Mouse (Mus musculus) forebrain, embryonic 10.5 days (tissue): ENCODE results near the gene Paqr6. TPM values are rescaled to one million over a fixed set of nuclear protein-coding genes. Genes with fewer than 3 reads are reported as not detected.

ENCODE experiments used
- DNase-seq: peaks from one replicate; pipeline ENCODE4 v3.0.0-alpha.2; 2017; ENCODE audit warnings: low spot score; ENCODE audit errors: extremely low spot score
- H3K27ac ChIP-seq: fragments of 300-500 bp; sonication (generic); 2 replicates; pipeline ENCODE4 v1.5.1; 2016; ENCODE audit warnings: mild to moderate bottlenecking
- H3K27me3 ChIP-seq: fragments of 300-500 bp; sonication (generic); 2 replicates; pipeline ENCODE4 v1.6.1; 2016; ENCODE audit warnings: mild to moderate bottlenecking; ENCODE audit not compliant: poor library complexity, severe bottlenecking
- H3K36me3 ChIP-seq: fragments of 300-500 bp; sonication (generic); replicated peaks from 2 replicates; pipeline ENCODE4 v1.6.1; 2016; ENCODE audit warnings: mild to moderate bottlenecking, moderate library complexity
- H3K4me1 ChIP-seq: fragments of 300-500 bp; sonication (generic); 2 replicates; pipeline ENCODE4 v1.6.1; 2016
- H3K4me3 ChIP-seq: fragments of 300-500 bp; sonication (generic); 2 replicates; pipeline ENCODE4 v1.5.1; 2016; ENCODE audit warnings: mild to moderate bottlenecking, moderate library complexity
- H3K9me3 ChIP-seq: fragments of 300-500 bp; sonication (generic); 2 replicates; pipeline ENCODE4 v1.6.1; 2016; ENCODE audit warnings: mild to moderate bottlenecking, moderate library complexity
- WGBS: fragments of 180-500 bp; shearing (Covaris S2); methylation state at CpG from one replicate; pipeline ENCODE4 v1.1.7; 2016; 5-methylcytosine and 5-hydroxymethylcytosine counted together
- polyA plus RNA-seq: library from polyadenylated mRNA; unstranded; fragments of >200 nt; fragmentation: Nextera tagmentation; extraction: Ambion mirVana; gene quantifications from 2 replicates; pipeline ENCODE4 v1.2.1, GENCODE M21; 2016

Paqr6 gene
- polyA plus RNA-seq, 1 experiment from 2014 or later: 1.1 TPM

GRCm38 (mm10) chr3:88407090-88407489, 42.7 kb downstream of the Paqr6 start:
- Histone ChIP-seq H3K4me1 (peaks cover 37% of the 10 kb centered on the region), H3K27ac (no peak overlapping the region), H3K27me3 (no peaks in the 10 kb centered on the region), H3K36me3 (peaks cover 37% of the 10 kb centered on the region), H3K9me3 (no peaks in the 10 kb centered on the region; the same call in 1 of the 2 replicates), H3K4me3 (no peak overlapping the region)
- DNase-seq: peak; percentile 71
- 3% methylated on average over 2 of the region's 2 CpGs for WGBS

GRCm38 (mm10) chr3:88407529-88407928, 43.1 kb downstream of the Paqr6 start:
- H3K27me3 ChIP-seq: no peaks in the 10 kb centered on the region
- DNase-seq: no peak
- no peaks in the 10 kb centered on the region; the same call in 1 of the 2 replicates for H3K9me3 ChIP-seq
- H3K27ac ChIP-seq: no peak overlapping the region
- H3K4me1 ChIP-seq: peaks cover 37% of the 10 kb centered on the region
- peaks cover 37% of the 10 kb centered on the region for H3K36me3 ChIP-seq
- no peak overlapping the region for H3K4me3 ChIP-seq
- 61% methylated on average over 7 of the region's 7 CpGs for WGBS

- 69% methylated on average over 5 of the region's 5 CpGs for WGBS
- Histone ChIP-seq H3K4me1 (peaks cover 37% of the 10 kb centered on the region), H3K27me3 (no peaks in the 10 kb centered on the region), H3K36me3 (peaks cover 37% of the 10 kb centered on the region), H3K9me3 (no peaks in the 10 kb centered on the region; the same call in 1 of the 2 replicates), H3K27ac (peak overlapping the region; percentile 99), H3K4me3 (peak overlapping the region; percentile 83)
- no peak for DNase-seq
These were observed 44.6 kb downstream of the Paqr6 start for GRCm38 (mm10) chr3:88408953-88409352.

- peaks cover 41% of the 10 kb centered on the region for H3K36me3 ChIP-seq
- H3K27ac ChIP-seq: peak within 1 kb of the TSS; percentile 99
- no peaks in the 10 kb centered on the region for H3K9me3 ChIP-seq
- H3K4me1 ChIP-seq: peaks cover 37% of the 10 kb centered on the region
- H3K4me3 ChIP-seq: peak within 1 kb of the TSS; percentile 83
- WGBS: under 1% methylated on average over 54 of the region's 54 CpGs
- no peaks in the 10 kb centered on the region for H3K27me3 ChIP-seq
- DNase-seq: peak; percentile 94
These were observed 45.6 kb downstream of the Paqr6 start, which contains the start of gene Pmf1 for GRCm38 (mm10) chr3:88409741-88410644. Gene Pmf1, minus strand, starts transcription at chr3:88410331.

GRCm38 (mm10) chr3:88410645-88411031, 46.3 kb downstream of the Paqr6 start:
- peaks cover 47% of the 10 kb centered on the region for H3K36me3 ChIP-seq
- DNase-seq: no peak
- WGBS: 25% methylated on average over 7 of the region's 7 CpGs
- H3K4me3 ChIP-seq: peak overlapping the region; percentile 83
- H3K27me3 ChIP-seq: no peaks in the 10 kb centered on the region
- H3K9me3 ChIP-seq: no peaks in the 10 kb centered on the region
- H3K27ac ChIP-seq: peak overlapping the region; percentile 99
- H3K4me1 ChIP-seq: peaks cover 37% of the 10 kb centered on the region

GRCm38 (mm10) chr3:88411681-88412080, 47.3 kb downstream of the Paqr6 start:
- WGBS: 96% methylated on average over 4 of the region's 4 CpGs
- Histone ChIP-seq H3K4me3 (no peak overlapping the region), H3K9me3 (no peaks in the 10 kb centered on the region), H3K27ac (no peak overlapping the region), H3K4me1 (peaks cover 37% of the 10 kb centered on the region), H3K36me3 (peaks cover 58% of the 10 kb centered on the region), H3K27me3 (no peaks in the 10 kb centered on the region)
- DNase-seq: no peak

GRCm38 (mm10) chr3:88412636-88413035, 48.3 kb downstream of the Paqr6 start:
- H3K4me3 ChIP-seq: no peak overlapping the region
- H3K36me3 ChIP-seq: peaks cover 67% of the 10 kb centered on the region
- H3K27me3 ChIP-seq: no peaks in the 10 kb centered on the region
- H3K27ac ChIP-seq: no peak overlapping the region
- 92% methylated on average over 11 of the region's 11 CpGs for WGBS
- peaks cover 28% of the 10 kb centered on the region for H3K4me1 ChIP-seq
- DNase-seq: no peak
- H3K9me3 ChIP-seq: no peaks in the 10 kb centered on the region

GRCm38 (mm10) chr3:88415668-88416067, 51.3 kb downstream of the Paqr6 start:
- Histone ChIP-seq H3K27me3 (no peaks in the 10 kb centered on the region), H3K36me3 (peaks cover 97% of the 10 kb centered on the region), H3K27ac (no peak overlapping the region), H3K4me3 (no peak overlapping the region), H3K4me1 (peaks cover 5% of the 10 kb centered on the region), H3K9me3 (no peaks in the 10 kb centered on the region)
- 85% methylated on average over 4 of the region's 4 CpGs for WGBS
- DNase-seq: no peak

GRCm38 (mm10) chr3:88418016-88418415, 53.6 kb downstream of the Paqr6 start:
- 87% methylated on average over 6 of the region's 6 CpGs for WGBS
- Histone ChIP-seq H3K27me3 (no peaks in the 10 kb centered on the region), H3K36me3 (peaks cover 89% of the 10 kb centered on the region), H3K4me1 (peaks cover 10% of the 10 kb centered on the region), H3K4me3 (no peak overlapping the region), H3K9me3 (no peaks in the 10 kb centered on the region), H3K27ac (no peak overlapping the region)
- DNase-seq: no peak

Other genes starting within 250 kb of the Paqr6 start
- 9.4 and 11.1 TPM in 2 replicates for gene Mef2d, start 222.2 kb upstream of the Paqr6 start, polyA plus RNA-seq
- gene Rhbg, start 109.9 kb upstream of the Paqr6 start, polyA plus RNA-seq: 0.37 and 0.38 TPM in 2 replicates
- gene Gm38392, start 77.4 kb upstream of the Paqr6 start, polyA plus RNA-seq: 0.14 TPM in 1 of 2 replicates, not detected in the other
- 14.3 TPM in 2 replicates for gene Tsacc, start 67.6 kb upstream of the Paqr6 start, polyA plus RNA-seq
- 874 and 908 TPM in 2 replicates for gene Cct3, start 67.5 kb upstream of the Paqr6 start, polyA plus RNA-seq
- 114 and 124 TPM in 2 replicates for gene Glmp, start 39.6 kb upstream of the Paqr6 start, polyA plus RNA-seq
- 2.7 and 3.3 TPM in 2 replicates for gene Tmem79, start 28.4 kb upstream of the Paqr6 start, polyA plus RNA-seq
- gene Smg5, start 28.3 kb upstream of the Paqr6 start, polyA plus RNA-seq: 81.7 and 85.6 TPM in 2 replicates
- 0.10 and 0.24 TPM in 2 replicates for gene Bglap3, start 8.2 kb downstream of the Paqr6 start, polyA plus RNA-seq
- not detected in 2 replicates for gene Bglap2, start 14.1 kb downstream of the Paqr6 start, polyA plus RNA-seq
- 0.84 TPM in 1 of 2 replicates, not detected in the other for gene Bglap, start 19.9 kb downstream of the Paqr6 start, polyA plus RNA-seq
- 177 and 181 TPM in 2 replicates for gene Pmf1, start 45.7 kb downstream of the Paqr6 start, polyA plus RNA-seq
- 17.9 and 20.0 TPM in 2 replicates for gene Slc25a44, start 60.6 kb downstream of the Paqr6 start, polyA plus RNA-seq
- gene Sema4a, start 96.6 kb downstream of the Paqr6 start, polyA plus RNA-seq: 5.9 and 6.7 TPM in 2 replicates
- 11.6 and 11.8 TPM in 2 replicates for gene Lmna, start 145.4 kb downstream of the Paqr6 start, polyA plus RNA-seq
- gene Mex3a, start 167.8 kb downstream of the Paqr6 start, polyA plus RNA-seq: 27.4 and 28.6 TPM in 2 replicates
- 2.8 and 4.0 TPM in 2 replicates for gene Rab25, start 183.7 kb downstream of the Paqr6 start, polyA plus RNA-seq
- 172 and 174 TPM in 2 replicates for gene Lamtor2, start 188.5 kb downstream of the Paqr6 start, polyA plus RNA-seq
- gene Ubqln4, start 189.2 kb downstream of the Paqr6 start, polyA plus RNA-seq: 73.4 and 77.4 TPM in 2 replicates
- 174 and 188 TPM in 2 replicates for gene Ssr2, start 211.3 kb downstream of the Paqr6 start, polyA plus RNA-seq
- 79.3 and 92.6 TPM in 2 replicates for gene Arhgef2, start 241.4 kb downstream of the Paqr6 start, polyA plus RNA-seq